Mouse (Mus musculus) gastrocnemius, postnatal 25 days (tissue): Measurements from ENCODE around the gene Gtpbp6. TPM values are rescaled to one million over a fixed set of nuclear protein-coding genes. Genes with fewer than 3 reads are reported as not detected.
"Not testable (repeated sequence)": the region's sequence is repeated elsewhere in the genome, so short reads cannot be mapped to it uniquely, and the experiment has no call there.

Experiments used
- DNase-seq: peaks from one replicate; pipeline ENCODE4 v3.0.0; 2022
- total RNA-seq, 2 experiments: library from RNA; stranded (reverse); gene quantifications; 1 replicate in 1 of 2; 2 replicates in 1 of 2; pipeline ENCODE4 v1.2.3; 2021

Gtpbp6 gene
- total RNA-seq, 2 experiments from 2014 or later = 12.3 to 13.4 TPM

DNA sequence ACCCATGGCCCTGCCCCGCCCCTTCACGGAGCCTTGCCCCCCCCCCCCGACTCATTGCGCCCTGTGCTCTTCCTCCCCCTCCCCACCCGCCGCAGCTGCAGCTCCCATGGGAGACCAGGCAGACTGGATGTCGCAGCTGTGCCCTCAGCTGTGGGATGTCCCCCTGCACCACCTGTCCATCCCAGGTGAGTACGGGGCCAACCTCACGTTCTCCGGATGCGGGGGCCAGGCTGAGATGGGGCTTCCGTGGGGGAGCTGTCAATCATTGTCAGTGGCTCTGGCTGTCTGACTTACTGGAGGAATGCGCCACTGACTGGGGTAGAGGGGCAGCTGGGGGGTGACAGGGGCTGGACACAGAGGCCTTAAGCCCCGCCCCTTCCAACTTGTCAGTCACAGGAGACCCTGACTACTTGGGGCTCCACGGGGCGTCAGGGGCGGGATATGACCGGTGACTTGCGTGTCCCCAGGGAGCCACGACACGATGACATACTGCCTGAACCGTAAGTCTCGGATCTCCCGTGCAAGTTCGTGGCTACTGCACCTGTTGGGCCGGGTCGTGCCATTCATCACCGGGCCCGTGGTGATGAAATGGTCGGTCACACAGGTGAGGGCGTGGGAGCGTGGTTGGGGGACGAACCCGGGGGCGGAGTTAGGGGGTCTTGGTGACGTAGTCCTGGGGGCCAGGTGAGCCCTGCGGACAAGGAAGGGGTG is 6.9 kb downstream of the Gtpbp6 start:
- DNase-seq = no peak

DNA sequence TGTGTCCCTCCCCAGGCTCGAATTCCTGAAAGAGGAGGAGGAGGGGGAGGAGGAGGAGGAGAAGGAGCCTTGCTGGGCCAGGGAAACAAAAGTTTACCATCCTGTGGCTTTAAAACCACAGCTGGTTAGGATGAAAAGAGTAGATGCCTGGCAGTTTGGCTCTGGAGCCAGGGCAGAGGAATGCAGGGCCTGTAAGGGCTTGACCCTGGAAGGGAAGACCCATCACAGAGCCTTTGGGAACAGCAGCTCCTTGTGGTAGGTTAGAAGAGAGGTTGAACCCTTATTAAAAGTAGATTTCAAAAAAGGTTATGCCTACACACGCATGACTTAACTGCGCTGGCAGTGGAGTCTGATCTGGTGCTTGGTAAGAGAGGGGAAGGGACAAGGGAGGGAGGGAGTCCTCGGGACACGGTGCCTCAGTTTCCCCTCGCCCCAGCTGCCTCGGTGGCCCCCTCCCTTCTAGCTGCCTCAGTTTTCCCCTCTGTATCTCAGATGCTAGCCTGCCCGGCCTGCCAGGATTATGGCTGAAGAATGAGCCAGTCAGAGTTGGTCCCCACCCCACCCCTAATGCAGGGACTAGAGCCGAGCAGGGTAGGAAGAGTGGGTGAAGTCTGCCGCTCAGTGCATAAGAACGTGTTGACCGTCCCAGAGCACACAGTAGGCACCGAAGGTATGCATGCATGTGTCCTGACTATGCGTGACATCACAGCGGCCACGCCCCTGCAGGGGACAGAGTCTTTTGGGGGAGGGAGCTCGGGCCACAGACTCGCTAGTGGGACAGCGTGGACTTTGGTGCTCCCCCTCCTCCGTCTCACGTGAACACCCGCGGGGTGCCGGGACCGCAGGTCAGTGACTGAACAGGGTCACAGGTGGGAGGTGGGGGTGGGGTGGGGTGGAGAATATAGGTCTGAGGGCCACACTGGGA is 8.1 kb downstream of the Gtpbp6 start, which contains the start of gene Plcxd1:
Gene Plcxd1 (plus strand): TSS at position 314 of the 925 bp plus-strand sequence.
- no peak for DNase-seq

DNA sequence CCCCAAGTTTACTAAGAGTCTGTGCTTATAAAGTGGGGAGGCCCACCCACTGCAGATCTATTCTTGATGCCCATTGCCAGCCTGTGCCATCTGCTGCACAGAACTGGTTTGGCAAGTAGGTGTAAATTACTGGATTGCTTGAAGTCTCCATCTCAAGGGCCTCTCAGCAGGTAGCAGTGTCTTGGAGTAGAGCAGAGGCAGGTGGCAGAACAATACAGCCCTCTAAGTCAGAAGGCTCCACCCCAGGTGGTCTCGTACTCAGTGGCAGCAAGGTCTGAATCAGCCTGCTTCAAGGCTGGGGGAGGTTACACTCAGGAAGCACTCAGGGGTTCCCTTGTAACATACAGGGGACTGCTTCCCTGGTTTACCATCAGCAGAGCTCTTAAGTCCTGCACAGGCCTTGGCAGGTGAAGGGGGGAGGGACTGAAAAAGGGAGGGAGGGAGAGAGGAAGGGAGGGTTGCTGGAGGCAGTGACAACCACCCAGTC is 9.0 kb downstream of the Gtpbp6 start:
- no peak for DNase-seq

DNA sequence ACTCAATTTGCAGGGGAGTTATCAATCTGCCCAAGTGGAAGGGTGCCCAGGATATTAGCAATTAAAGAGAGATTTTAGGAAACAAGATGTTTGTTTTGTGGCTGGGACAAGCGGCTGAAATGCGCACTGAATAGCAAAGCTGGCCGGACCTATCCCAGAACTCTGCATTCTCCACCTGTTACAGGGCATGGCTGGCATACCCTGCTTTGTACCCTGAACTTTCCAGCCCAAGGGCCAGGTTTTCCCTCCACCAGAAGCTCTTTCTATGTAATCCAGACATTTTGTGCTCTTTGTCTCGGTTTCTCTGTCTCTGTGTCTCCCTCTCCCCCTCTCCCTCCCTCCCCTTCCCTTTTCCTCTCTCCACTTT is 13.2 kb downstream of the Gtpbp6 start:
- no peak for DNase-seq

DNA sequence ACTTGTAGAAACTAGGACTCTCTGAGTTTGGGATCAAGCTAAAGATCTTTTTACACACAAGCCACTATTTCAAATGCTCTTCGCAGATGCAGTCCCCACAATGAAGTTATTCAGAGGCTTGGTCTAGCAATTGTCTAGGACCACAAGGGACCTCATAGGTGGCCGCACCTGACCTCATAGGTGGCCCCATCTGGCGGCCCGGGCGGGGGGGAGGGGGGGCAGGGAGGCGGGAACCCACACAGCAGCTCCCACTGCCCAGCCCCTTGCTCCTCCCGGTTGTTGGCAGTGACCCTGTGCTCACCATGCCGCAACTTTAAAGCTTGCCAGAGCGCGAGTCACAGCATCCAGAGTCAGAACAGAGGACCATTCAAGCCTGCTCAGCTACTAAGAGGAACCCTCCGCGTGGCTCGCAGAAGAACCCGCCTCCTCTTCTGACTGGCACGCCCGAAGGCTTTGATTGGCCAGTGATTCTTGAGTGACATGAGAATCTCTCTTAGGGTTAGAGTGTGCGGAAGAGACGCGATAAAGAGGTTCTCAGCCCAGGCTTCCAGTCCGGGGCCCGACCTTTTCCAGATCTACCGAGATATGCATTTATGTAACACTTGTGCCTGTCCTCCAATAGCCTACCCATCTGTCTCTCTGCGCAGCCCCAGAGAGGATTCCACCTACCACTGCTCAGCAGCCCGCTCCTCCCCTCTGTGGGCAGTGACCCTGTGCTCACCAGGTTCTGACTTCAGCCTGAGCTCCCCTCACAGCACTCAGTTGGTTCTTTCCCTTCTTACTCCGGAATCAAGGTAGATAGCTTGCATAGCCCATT is 13.8 kb downstream of the Gtpbp6 start, which contains the start of gene Gm35315:
Gene Gm35315 (minus strand): TSS at position 391 of the 817 bp plus-strand sequence.
- DNase-seq = peak; percentile 83

DNA sequence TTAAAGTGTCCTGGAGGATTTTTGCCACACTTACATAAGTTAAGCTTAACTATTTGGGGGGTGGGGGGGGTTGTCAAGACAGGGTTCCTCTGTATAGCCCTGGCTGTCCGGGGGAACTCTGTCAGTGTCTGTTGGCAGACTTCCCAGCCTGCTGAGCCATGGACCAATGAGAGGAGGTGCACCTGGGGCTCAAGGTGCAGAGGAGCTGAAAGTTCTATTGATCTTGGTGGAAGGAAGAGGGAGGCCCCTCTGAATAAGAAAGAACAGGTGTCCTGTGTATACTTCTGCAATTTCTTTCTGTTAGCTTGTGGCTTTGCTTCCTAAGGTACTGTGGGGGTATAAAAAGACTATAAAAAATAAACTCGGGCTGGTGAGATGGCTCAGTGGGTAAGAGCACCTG is 16.5 kb downstream of the Gtpbp6 start:
- no peak for DNase-seq

DNA sequence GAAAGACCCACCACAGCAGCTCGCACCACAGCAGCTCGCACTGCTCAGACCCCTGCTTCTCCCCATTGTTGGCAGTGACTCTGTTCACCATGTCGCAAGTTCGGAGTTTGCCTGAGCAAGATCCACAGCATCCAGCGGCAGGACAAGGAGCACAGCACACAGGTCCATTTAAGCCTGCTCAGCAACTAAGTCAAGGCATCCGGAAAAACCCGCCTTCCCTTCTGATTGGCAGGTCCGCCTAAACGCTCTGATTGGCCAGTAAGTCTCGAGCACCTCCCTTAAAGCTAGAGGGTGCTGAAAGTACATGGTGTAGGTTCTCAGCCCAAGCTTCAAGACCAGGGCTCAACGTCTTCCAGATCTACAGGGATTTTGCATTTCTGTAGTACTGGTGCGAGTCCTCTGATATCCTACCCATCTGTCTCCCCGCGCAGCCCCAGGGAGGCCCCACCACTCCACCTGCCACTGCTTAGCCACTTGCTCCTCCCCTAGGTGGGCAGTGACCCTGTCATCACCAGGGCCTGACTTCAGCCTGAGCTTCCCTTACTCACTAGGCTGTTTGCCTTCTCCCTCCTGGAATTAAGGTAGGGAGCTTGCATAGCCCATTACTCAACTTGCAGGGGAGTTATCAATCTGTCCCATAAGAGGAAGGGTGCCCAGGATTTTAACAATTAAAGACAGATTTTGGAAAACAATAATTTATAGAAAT is 21.7 kb downstream of the Gtpbp6 start:
- DNase-seq = no peak

DNA sequence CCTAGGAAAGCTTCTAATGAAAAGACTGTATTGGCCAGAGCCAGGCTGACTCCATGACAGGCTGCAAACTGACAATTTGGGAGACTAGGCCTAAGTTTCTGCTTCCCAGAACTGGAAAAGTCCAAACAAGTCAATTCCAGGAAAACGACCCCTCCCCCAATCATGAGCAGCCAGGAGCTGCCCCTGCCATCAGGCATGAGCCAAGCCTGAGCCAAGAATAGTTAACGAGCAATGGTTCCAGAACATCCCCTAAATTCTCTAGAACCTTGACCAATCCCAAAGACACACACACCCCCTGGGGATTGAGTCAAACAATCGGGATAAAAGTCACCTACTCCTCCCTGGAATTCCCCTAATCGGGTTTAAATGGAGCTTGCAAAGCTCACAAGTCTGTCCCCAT is 25.0 kb downstream of the Gtpbp6 start:
- DNase-seq = no peak

DNA sequence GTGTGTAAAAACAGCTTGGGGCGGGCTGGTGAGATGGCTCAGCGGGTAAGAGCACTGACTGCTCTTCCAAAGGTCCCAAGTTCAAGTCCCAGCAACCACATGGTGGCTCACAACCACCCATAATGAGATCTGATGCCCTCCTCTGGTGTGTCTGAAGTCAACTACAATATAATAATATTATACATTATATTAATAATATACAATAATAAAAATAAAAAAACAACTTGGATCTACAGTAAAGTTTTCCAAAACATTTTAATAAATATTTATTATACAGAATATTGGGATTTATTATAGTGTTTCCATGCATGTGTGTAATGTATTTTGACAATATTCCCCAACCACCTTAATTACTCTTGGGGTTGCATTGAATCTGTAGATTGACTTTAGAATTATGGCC is 35.6 kb downstream of the Gtpbp6 start, which contains the start of gene Gm17655:
Gene Gm17655 (minus strand): TSS at position 101 of the 400 bp plus-strand sequence.
- DNase-seq = not testable (repeated sequence)

DNA sequence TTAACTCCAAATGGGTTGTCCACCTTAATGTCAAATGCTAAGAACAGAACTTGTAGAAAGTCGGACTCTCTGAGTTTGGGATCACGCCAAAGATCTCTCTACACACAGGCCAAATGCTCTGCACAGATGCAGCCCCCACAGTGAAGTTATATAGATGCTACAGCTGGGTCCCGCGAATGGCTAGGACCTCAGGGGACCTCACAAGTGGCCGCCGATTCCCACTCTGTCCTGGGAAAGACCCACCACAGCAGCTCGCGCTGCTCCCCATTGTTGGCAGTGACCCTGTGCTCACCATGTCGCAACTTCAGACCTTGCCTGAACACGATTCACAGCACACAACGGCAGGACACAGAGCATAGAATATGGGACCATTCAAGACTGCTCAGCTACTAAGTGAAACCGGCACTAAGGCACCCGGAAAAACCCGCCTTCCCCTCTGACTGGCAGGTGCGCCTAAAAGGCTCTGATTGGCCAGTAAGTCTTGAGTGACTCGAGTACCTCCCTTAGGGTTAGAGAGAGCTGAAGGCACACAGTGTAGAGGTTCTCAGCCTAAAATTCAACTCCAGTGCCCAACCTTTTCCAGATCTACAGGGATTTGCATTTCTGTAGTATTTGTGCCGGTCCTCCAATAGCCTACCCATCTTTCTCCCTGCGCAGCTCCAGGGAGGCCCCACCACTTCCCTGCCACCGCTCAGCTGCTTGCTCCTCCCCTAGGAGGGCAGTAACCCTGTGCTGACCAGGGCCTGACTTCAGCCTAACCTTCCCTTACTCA is 50.2 kb downstream of the Gtpbp6 start:
- DNase-seq = peak; percentile 79

Other genes with a start within 250 kb of the Gtpbp6 start
- 1 to 10 TPM; 4.1 to 4.5 TPM for gene Gm15446, start 184.8 kb downstream of the Gtpbp6 start, total RNA-seq
- 1 to 10 TPM; 7.1 to 8.5 TPM for gene Zfp932, start 111.7 kb downstream of the Gtpbp6 start, total RNA-seq
- 1 to 10 TPM in 1 of 2 experiments, under 1 TPM in 1; 0.64 to 1.7 TPM for gene Gm17655, start 35.7 kb downstream of the Gtpbp6 start, total RNA-seq
- gene Gm35315, start 13.8 kb downstream of the Gtpbp6 start, total RNA-seq = under 1 TPM; 0.21 to 0.26 TPM
- gene Plcxd1, start 8.2 kb downstream of the Gtpbp6 start, total RNA-seq = not detected
- 1 to 10 TPM; 3.1 to 3.8 TPM for gene Zfp605, start 1.9 kb upstream of the Gtpbp6 start, total RNA-seq
- 10 to 100 TPM; 14.5 to 15.7 TPM for gene Chfr, start 27.6 kb upstream of the Gtpbp6 start, total RNA-seq
- 10 to 100 TPM; 38.0 to 40.6 TPM for gene Golga3, start 68.5 kb upstream of the Gtpbp6 start, total RNA-seq
- gene Ankle2, start 122.8 kb upstream of the Gtpbp6 start, total RNA-seq = 10 to 100 TPM; 24.3 to 24.4 TPM
- 10 to 100 TPM; 21.8 to 24.1 TPM for gene Pgam5, start 161.7 kb upstream of the Gtpbp6 start, total RNA-seq
- gene Pxmp2, start 178.0 kb upstream of the Gtpbp6 start, total RNA-seq = 10 to 100 TPM; 45.2 to 46.4 TPM
- gene Pole, start 178.1 kb upstream of the Gtpbp6 start, total RNA-seq = 1 to 10 TPM in 1 of 2 experiments, under 1 TPM in 1; 0.92 to 1.4 TPM
- not detected for gene P2rx2, start 235.0 kb upstream of the Gtpbp6 start, total RNA-seq
- gene Lrcol1, start 236.5 kb upstream of the Gtpbp6 start, total RNA-seq = not detected